16 mouse cellular contexts compared by ENCODE assay signal in genomic region chr8:114314669-114315325, GRCm38 (mm10).
DNase-seq lines count a peak whose midpoint lies in the region; TF ChIP-seq lines count a peak whose summit lies in the region.
"Had no signal": no experiment of that assay in that cellular context is flagged by ENCODE, and none has a peak within 500 bp of the region (broad histone marks: within the 10 kb centered on the region; RNA-seq: fewer than 3 reads in every experiment).

No protein-coding gene starts in this region.

- no peak for TF ChIP-seq POLR2A in brain, embryonic 14.5 days (IDR thresholded peaks at IDR 0.05; ENCODE audit: borderline replicate concordance, extremely low read depth, insufficient read depth, insufficient read length, poor library complexity, severe bottlenecking)

- peak; percentile 49 for DNase-seq in heart, adult 11 months
- no peak for DNase-seq in heart, adult 8-10 months (ENCODE audit: low spot score)
- peak; percentile 85 for DNase-seq in R1 (ENCODE audit: low read depth, low spot score)
- peak; percentile 80 for DNase-seq in brain, embryonic 14.5 days (ENCODE audit: low read depth)
- DNase-seq in cerebellum, postnatal 36 days = peak; percentile 41 to 56
- no peak for DNase-seq in T-cell, adult 2 months (ENCODE audit: low spot score)
- DNase-seq in right cerebral cortex, postnatal 4 days = no peak
- DNase-seq: adrenal gland, postnatal 36 days; gastrocnemius, postnatal 25 days; heart, postnatal 10 days; kidney, adult 2 months; kidney, postnatal 14 days; left cerebral cortex, postnatal 4 days; liver; lung, postnatal 10 days; retina, postnatal 1 day had no signal

- no peak for TF ChIP-seq CTCF in brain, embryonic 14.5 days (IDR thresholded peaks at IDR 0.05; ENCODE audit: borderline replicate concordance, extremely low read depth, insufficient read depth, insufficient read length)

Comparison
In these comparisons a context has a peak if more than half of its experiments do, and no peak if none do; other contexts are left out.
1. DNase-seq: peak in heart, adult 11 months (single experiment), R1 (single experiment), brain, embryonic 14.5 days (single experiment) and cerebellum, postnatal 36 days (2 of 2); none in heart, adult 8-10 months (single experiment), T-cell, adult 2 months (single experiment) and right cerebral cortex, postnatal 4 days (single experiment).